Mouse (Mus musculus) brain, embryonic 14.5 days (tissue): ENCODE results near the gene Lbhd1.

Source experiments
- CTCF ChIP-seq: fragments of 200-500 bp; IDR thresholded peaks from 2 replicates; pipeline ENCODE4 v1.5.1; 2012; ENCODE audit warnings: inconsistent platforms, mild to moderate bottlenecking, moderate library complexity, borderline replicate concordance; ENCODE audit not compliant: insufficient read depth, insufficient read length; ENCODE audit errors: extremely low read depth
- POLR2A ChIP-seq: fragments of 200-500 bp; IDR thresholded peaks from 2 replicates; pipeline ENCODE4 v1.6.1; 2012; ENCODE audit warnings: mild to moderate bottlenecking, inconsistent platforms, borderline replicate concordance; ENCODE audit not compliant: poor library complexity, insufficient read depth, insufficient read length, severe bottlenecking; ENCODE audit errors: extremely low read depth

GRCm38 (mm10) chr19:8899079-8899478, 15.5 kb downstream of the Lbhd1 start:
- no peak for TF ChIP-seq CTCF
- no peak for TF ChIP-seq POLR2A
